ENCODE assay signal across 24 mouse cellular contexts in the genomic region with DNA sequence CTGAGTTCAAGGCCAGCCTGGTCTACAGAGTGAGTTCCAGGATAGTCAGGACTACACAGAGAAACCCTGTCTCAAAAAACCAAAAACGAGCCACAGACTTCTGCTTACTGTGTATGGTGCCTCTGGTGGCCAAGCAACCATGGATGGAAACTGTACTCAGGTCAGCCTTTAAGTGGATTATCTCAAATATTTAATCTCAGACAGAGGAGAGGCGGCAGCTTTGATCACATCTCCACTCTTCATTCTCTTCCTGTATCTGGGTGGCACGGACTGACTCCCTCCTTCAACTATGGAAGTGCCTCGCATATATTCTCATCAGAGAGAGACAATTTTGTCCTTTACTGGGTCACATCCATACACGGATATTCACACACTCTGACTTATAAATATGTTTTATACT. TPM values are rescaled to one million over a fixed set of nuclear protein-coding genes. Genes with fewer than 3 reads are reported as not detected.
DNase-seq lines count a peak whose midpoint lies in the region; ATAC-seq and TF ChIP-seq lines count a peak whose summit lies in the region.
"Had no signal": no experiment of that assay in that cellular context is flagged by ENCODE, and none has a peak within 500 bp of the region (broad histone marks: within the 10 kb centered on the region; RNA-seq: fewer than 3 reads in every experiment).

No protein-coding gene starts in this region.

- H3K4me3 ChIP-seq in heart, embryonic 11.5 days (ENCODE audit: low read depth, low read length) = no peak overlapping the region
- H3K4me3 ChIP-seq in midbrain, embryonic 11.5 days (ENCODE audit: low read depth, low read length) = no peak overlapping the region
- no peak overlapping the region for H3K4me3 ChIP-seq in midbrain, embryonic 10.5 days
- no peak overlapping the region for H3K4me3 ChIP-seq in embryonic fibroblast, embryonic 13.5 days (ENCODE audit: insufficient read depth, low read length)
- H3K4me3 ChIP-seq: forebrain, embryonic 15.5 days; hindbrain, embryonic 10.5 days; hindbrain, embryonic 15.5 days; kidney, embryonic 15.5 days; left cerebral cortex, adult 2 months; limb, embryonic 12.5 days; liver, embryonic 15.5 days; stomach, embryonic 15.5 days had no signal

- H3K9ac ChIP-seq in heart, embryonic 11.5 days (ENCODE audit: low read depth, low read length) = no peak overlapping the region
- H3K9ac ChIP-seq in midbrain, embryonic 11.5 days (ENCODE audit: low read length) = no peak overlapping the region
- H3K9ac ChIP-seq: forebrain, embryonic 15.5 days; hindbrain, embryonic 15.5 days; kidney, embryonic 15.5 days; limb, embryonic 12.5 days; liver, embryonic 15.5 days; lung, embryonic 14.5 days; stomach, embryonic 15.5 days had no signal

- H3K27me3 ChIP-seq in heart, embryonic 11.5 days (ENCODE audit: control insufficient read depth, insufficient read depth, low read length) = no peaks in the 10 kb centered on the region
- no peaks in the 10 kb centered on the region for H3K27me3 ChIP-seq in midbrain, embryonic 11.5 days (ENCODE audit: control insufficient read depth, insufficient read depth, low read length)
- H3K27me3 ChIP-seq in midbrain, embryonic 10.5 days (ENCODE audit: low read depth, poor library complexity, severe bottlenecking) = no peaks in the 10 kb centered on the region
- H3K27me3 ChIP-seq: forebrain, embryonic 15.5 days; hindbrain, embryonic 15.5 days; kidney, embryonic 15.5 days; limb, embryonic 12.5 days; liver, embryonic 15.5 days; stomach, embryonic 15.5 days had no signal

- intact Hi-C loops in heart, postnatal 36 days (cut with DNase I) = loop anchor here (2.0 kb wide), 1 partner anchor 27 kb away; no protein-coding TSS in a partner anchor

- WGBS in heart, embryonic 11.5 days (ENCODE audit: insufficient replicate concordance) = 71% methylated on average over 5 of the region's 5 CpGs
- 94% methylated on average over 5 of the region's 5 CpGs for WGBS in midbrain, embryonic 11.5 days
- WGBS in midbrain, embryonic 10.5 days = 93% methylated on average over 5 of the region's 5 CpGs

- DNase-seq in heart, postnatal 36 days = no peak
- DNase-seq in midbrain, embryonic 11.5 days (ENCODE audit: low spot score, missing footprints) = peak; percentile 57
- no peak for DNase-seq in midbrain, embryonic 10.5 days (ENCODE audit: low spot score)
- DNase-seq in cerebellum, postnatal 14 days = no peak
- DNase-seq: B cell, adult 2 months; cerebellum, adult 8-10 months; cerebellum, postnatal 36 days; kidney, adult 18-20 months; kidney, postnatal 25 days; lung, embryonic 14.5 days; lung, postnatal 14 days; right cerebral cortex, postnatal 25 days; thymus, postnatal 4 days had no signal

- TF ChIP-seq POLR2A in embryonic fibroblast, embryonic 13.5 days (IDR thresholded peaks at IDR 0.05; ENCODE audit: low read depth, low read length) = no peak

- H3K36me3 ChIP-seq in heart, embryonic 11.5 days (ENCODE audit: control insufficient read depth, insufficient read depth, low read length) = no peaks in the 10 kb centered on the region; the same call in 1 of the 2 replicates
- H3K36me3 ChIP-seq in midbrain, embryonic 11.5 days (ENCODE audit: control insufficient read depth, insufficient read depth, low read length) = no peaks in the 10 kb centered on the region
- peaks cover 12% of the 10 kb centered on the region for H3K36me3 ChIP-seq in midbrain, embryonic 10.5 days
- H3K36me3 ChIP-seq: forebrain, embryonic 15.5 days; liver, embryonic 15.5 days; stomach, embryonic 15.5 days had no signal

- H3K27ac ChIP-seq in heart, embryonic 11.5 days (ENCODE audit: low read depth, low read length) = peak overlapping the region; percentile 59
- H3K27ac ChIP-seq in midbrain, embryonic 11.5 days (ENCODE audit: low read depth, low read length) = no peak overlapping the region
- H3K27ac ChIP-seq in midbrain, embryonic 10.5 days (replicated peaks) = no peak overlapping the region
- peak overlapping the region; percentile 80; the same call in 1 of the 2 replicates for H3K27ac ChIP-seq in embryonic fibroblast, embryonic 13.5 days (ENCODE audit: insufficient read depth, low read length)
- H3K27ac ChIP-seq: forebrain, embryonic 15.5 days; hindbrain, embryonic 10.5 days; hindbrain, embryonic 15.5 days; kidney, embryonic 15.5 days; left cerebral cortex, adult 2 months; limb, embryonic 12.5 days; liver, embryonic 15.5 days; stomach, embryonic 15.5 days had no signal

- peaks cover 4% of the 10 kb centered on the region; the same call in 1 of the 2 replicates for H3K9me3 ChIP-seq in heart, embryonic 11.5 days (replicated peaks; ENCODE audit: control insufficient read depth, low read length)
- no peaks in the 10 kb centered on the region; the same call in 1 of the 2 replicates for H3K9me3 ChIP-seq in midbrain, embryonic 11.5 days (ENCODE audit: control insufficient read depth, low read length)
- H3K9me3 ChIP-seq in midbrain, embryonic 10.5 days (replicated peaks) = peaks cover 12% of the 10 kb centered on the region
- H3K9me3 ChIP-seq: forebrain, embryonic 15.5 days; hindbrain, embryonic 15.5 days; liver, embryonic 15.5 days; stomach, embryonic 15.5 days had no signal

- TF ChIP-seq CTCF in embryonic fibroblast, embryonic 13.5 days (IDR thresholded peaks at IDR 0.05; ENCODE audit: borderline replicate concordance, insufficient read depth, low read length) = no peak

- peaks cover 6% of the 10 kb centered on the region; the same call in 1 of the 2 replicates for H3K4me1 ChIP-seq in heart, embryonic 11.5 days (ENCODE audit: control insufficient read depth, insufficient read depth, low read length)
- H3K4me1 ChIP-seq in midbrain, embryonic 11.5 days (ENCODE audit: control insufficient read depth, insufficient read depth, low read length) = peaks cover 16% of the 10 kb centered on the region
- H3K4me1 ChIP-seq in midbrain, embryonic 10.5 days = peaks cover 30% of the 10 kb centered on the region
- H3K4me1 ChIP-seq in embryonic fibroblast, embryonic 13.5 days (ENCODE audit: control insufficient read depth, insufficient read depth, low read length) = peaks cover 5% of the 10 kb centered on the region; the same call in 1 of the 2 replicates

- no peak for ATAC-seq in heart, embryonic 11.5 days (replicated peaks; ENCODE audit: insufficient number of reproducible peaks, low FRiP score, low TSS enrichment)
- no peak for ATAC-seq in midbrain, embryonic 11.5 days (ENCODE audit: low FRiP score)
- ATAC-seq: forebrain, embryonic 15.5 days; midbrain, embryonic 16.5 days had no signal

- H3K4me2 ChIP-seq in heart, embryonic 11.5 days = no peak overlapping the region
- no peak overlapping the region for H3K4me2 ChIP-seq in midbrain, embryonic 11.5 days
- H3K4me2 ChIP-seq: forebrain, embryonic 15.5 days; hindbrain, embryonic 15.5 days; kidney, embryonic 15.5 days; limb, embryonic 12.5 days; liver, embryonic 15.5 days; lung, embryonic 14.5 days; stomach, embryonic 15.5 days had no signal

RNA-seq across cellular contexts. Expression of a gene that starts 34.0 kb away (rescaled TPM):
- 7.6 and 9.4 TPM in 2 replicates for polyA plus RNA-seq in heart, embryonic 11.5 days (2014; fragmentation: Nextera tagmentation; extraction: Ambion mirVana)
- 1 to 10 TPM; 6.6 to 7.9 TPM for total RNA-seq in heart, postnatal 36 days (2021)
- polyA plus RNA-seq in midbrain, embryonic 11.5 days (2014; fragmentation: Nextera tagmentation; extraction: Ambion mirVana) = 14.9 and 15.9 TPM in 2 replicates
- polyA plus RNA-seq in midbrain, embryonic 10.5 days (2016; fragmentation: Nextera tagmentation; extraction: Ambion mirVana) = 14.8 and 15.5 TPM in 2 replicates
- 15.1 and 17.5 TPM in 2 replicates for polyA plus RNA-seq in embryonic fibroblast, embryonic 13.5 days (2011; ENCODE audit: insufficient read length, low read depth, missing spikeins)

Comparison
In these comparisons a context has a peak if more than half of its experiments do, and no peak if none do; other contexts are left out.
1. H3K27ac ChIP-seq: peak in heart, embryonic 11.5 days (single experiment) and embryonic fibroblast, embryonic 13.5 days (single experiment); none in midbrain, embryonic 11.5 days (single experiment) and midbrain, embryonic 10.5 days (single experiment).